Mouse (Mus musculus): Measurements from ENCODE around the gene Slc24a3. TPM values are rescaled to one million over a fixed set of nuclear protein-coding genes. Genes with fewer than 3 reads are reported as not detected.

Slc24a3 gene
- polyA plus RNA-seq, 1 experiment from 2014 or later: 21.5 TPM

DNA sequence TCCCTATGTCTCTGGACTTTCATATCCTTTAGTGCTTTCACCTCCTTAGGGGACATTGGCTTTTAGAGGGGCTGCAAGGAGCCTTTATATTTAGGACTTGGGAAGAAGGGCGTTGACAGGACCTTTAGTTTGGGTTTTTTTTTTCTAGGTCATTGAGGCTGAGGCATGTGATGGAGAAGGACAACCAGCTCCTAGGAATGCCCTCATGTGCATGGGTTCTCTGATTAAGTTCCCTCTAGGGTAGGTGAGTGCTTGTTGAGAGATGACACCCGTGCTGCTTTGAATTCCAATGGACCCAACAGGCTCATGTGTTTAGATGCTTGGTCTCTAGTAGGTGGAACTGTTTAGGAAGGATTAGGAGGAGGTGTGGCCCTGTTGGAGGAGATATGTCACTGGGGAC, 509.4 kb downstream of the Slc24a3 start:
- DNase-seq (ENCODE audit: low spot score) (no peak), ATAC-seq (ENCODE audit: low FRiP score) (no peak)
- Histone ChIP-seq H3K9me3 (ENCODE audit: control insufficient read depth, low read length) (no peaks in the 10 kb centered on the region), H3K27ac (no peak overlapping the region), H3K4me2 (replicated peaks) (peak overlapping the region; percentile 71), H3K36me3 (replicated peaks; ENCODE audit: control insufficient read depth, insufficient read depth) (no peaks in the 10 kb centered on the region), H3K9ac (no peak overlapping the region), H3K27me3 (ENCODE audit: control insufficient read depth, insufficient read depth, low read length) (no peaks in the 10 kb centered on the region), H3K4me3 (replicated peaks; ENCODE audit: low read length) (no peak overlapping the region), H3K4me1 (replicated peaks; ENCODE audit: control insufficient read depth, insufficient read depth, low read length) (peaks cover 11% of the 10 kb centered on the region)
- 93% methylated on average over 2 of the region's 2 CpGs for WGBS

DNA sequence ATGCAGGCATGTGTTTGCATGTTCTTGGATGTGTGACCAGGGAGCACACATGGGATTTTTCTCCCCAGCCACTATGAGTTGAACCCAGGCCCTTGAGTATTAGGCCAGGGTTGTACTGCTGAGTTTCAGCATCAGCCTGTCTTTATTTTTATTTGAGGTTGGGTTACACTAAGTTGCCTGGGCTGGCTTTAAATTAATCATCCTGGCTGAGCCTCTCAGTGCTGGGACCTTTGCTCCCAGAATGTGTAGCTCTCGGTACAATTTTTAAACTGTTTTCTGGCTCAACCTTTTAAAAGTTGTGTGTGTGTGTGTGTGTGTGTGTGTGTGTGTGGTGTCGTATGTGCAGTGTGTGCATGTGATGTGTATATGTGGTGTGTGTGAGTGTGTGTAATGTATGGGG, 512.6 kb downstream of the Slc24a3 start:
- Histone ChIP-seq H3K4me1 (replicated peaks; ENCODE audit: control insufficient read depth, insufficient read depth, low read length) (peaks cover 11% of the 10 kb centered on the region), H3K9me3 (ENCODE audit: control insufficient read depth, low read length) (no peaks in the 10 kb centered on the region), H3K27ac (no peak overlapping the region), H3K4me2 (replicated peaks) (no peak overlapping the region), H3K36me3 (replicated peaks; ENCODE audit: control insufficient read depth, insufficient read depth) (no peaks in the 10 kb centered on the region), H3K4me3 (replicated peaks; ENCODE audit: low read length) (no peak overlapping the region), H3K27me3 (ENCODE audit: control insufficient read depth, insufficient read depth, low read length) (no peaks in the 10 kb centered on the region), H3K9ac (no peak overlapping the region)
- DNase-seq (ENCODE audit: low spot score) (no peak), ATAC-seq (ENCODE audit: low FRiP score) (no peak)
- WGBS: 88% methylated on average over 2 of the region's 2 CpGs

DNA sequence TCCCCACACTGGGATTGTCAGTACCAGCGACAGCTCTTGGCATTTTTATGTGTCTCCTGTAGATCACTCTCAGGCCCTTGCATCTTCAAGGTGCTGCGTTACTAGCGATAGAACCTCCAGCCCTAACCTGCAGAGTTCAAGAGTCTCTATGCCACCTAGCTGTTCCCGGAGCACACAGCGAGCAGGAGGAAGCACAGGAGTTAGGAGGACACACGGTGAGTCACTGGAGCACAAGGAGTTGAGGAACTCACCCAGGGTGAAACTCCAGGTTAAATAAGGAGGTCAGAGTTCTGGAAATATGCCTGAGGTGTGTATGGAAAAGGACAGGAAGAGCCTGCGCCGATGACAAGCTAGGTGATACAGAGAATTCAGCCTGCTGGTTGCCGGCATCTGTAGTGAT, 513.2 kb downstream of the Slc24a3 start:
- no peak overlapping the region for H3K4me3 ChIP-seq (replicated peaks; ENCODE audit: low read length)
- DNase-seq (ENCODE audit: low spot score) (no peak), ATAC-seq (ENCODE audit: low FRiP score) (no peak)
- H3K4me2 ChIP-seq (replicated peaks): no peak overlapping the region
- 87% methylated on average over 9 of the region's 9 CpGs for WGBS
- no peaks in the 10 kb centered on the region for H3K27me3 ChIP-seq (ENCODE audit: control insufficient read depth, insufficient read depth, low read length)
- H3K9ac ChIP-seq: no peak overlapping the region
- no peaks in the 10 kb centered on the region for H3K36me3 ChIP-seq (replicated peaks; ENCODE audit: control insufficient read depth, insufficient read depth)
- H3K27ac ChIP-seq: no peak overlapping the region
- H3K4me1 ChIP-seq (replicated peaks; ENCODE audit: control insufficient read depth, insufficient read depth, low read length): peaks cover 10% of the 10 kb centered on the region
- H3K9me3 ChIP-seq (ENCODE audit: control insufficient read depth, low read length): no peaks in the 10 kb centered on the region

DNA sequence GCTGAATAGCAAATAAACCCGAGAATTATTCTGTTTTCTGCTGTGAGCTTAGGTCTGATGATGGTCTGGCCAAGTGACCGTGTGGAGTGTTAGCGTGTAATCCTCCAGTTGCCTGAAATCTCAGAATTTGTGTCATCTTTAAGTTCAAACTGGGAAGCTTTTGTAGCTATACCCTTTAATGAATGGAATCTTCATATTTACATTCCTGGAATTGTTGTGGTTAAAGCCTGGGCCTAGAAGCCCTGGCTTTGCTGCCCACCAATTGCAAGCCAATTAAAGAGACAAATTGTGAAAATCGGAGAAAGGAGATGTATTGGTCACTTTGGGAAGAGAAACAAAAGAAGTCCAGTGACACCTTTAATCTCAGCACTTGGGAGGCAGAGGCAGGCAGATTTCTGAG, 514.1 kb downstream of the Slc24a3 start:
- Histone ChIP-seq H3K36me3 (replicated peaks; ENCODE audit: control insufficient read depth, insufficient read depth) (no peaks in the 10 kb centered on the region), H3K27me3 (ENCODE audit: control insufficient read depth, insufficient read depth, low read length) (no peaks in the 10 kb centered on the region), H3K4me1 (replicated peaks; ENCODE audit: control insufficient read depth, insufficient read depth, low read length) (peaks cover 2% of the 10 kb centered on the region), H3K9ac (no peak overlapping the region), H3K27ac (no peak overlapping the region), H3K4me2 (replicated peaks) (no peak overlapping the region), H3K4me3 (replicated peaks; ENCODE audit: low read length) (no peak overlapping the region), H3K9me3 (ENCODE audit: control insufficient read depth, low read length) (no peaks in the 10 kb centered on the region)
- ATAC-seq (ENCODE audit: low FRiP score): no peak
- WGBS: 89% methylated on average over 4 of the region's 4 CpGs
- no peak for DNase-seq (ENCODE audit: low spot score)

DNA sequence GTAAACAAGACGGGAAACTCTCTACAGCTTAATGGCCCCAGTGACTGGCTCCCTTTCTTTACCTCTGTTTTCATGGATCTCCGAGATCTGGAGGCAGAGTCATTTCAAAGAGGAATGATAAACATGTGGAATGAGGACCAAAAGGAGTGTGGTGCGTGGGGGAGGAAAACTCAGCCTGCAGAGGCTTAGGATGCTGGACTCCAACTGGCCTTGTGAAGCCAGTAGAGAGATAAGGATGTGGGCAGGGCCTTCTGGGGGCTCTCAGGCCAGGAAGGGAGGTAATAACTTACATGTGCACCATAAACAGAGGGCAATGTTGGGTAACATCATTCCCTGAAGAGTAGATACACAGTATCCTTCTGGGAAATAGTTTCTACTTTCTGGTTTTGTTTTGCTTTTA, 515.4 kb downstream of the Slc24a3 start:
- H3K27ac ChIP-seq: no peak overlapping the region
- H3K27me3 ChIP-seq (ENCODE audit: control insufficient read depth, insufficient read depth, low read length): no peaks in the 10 kb centered on the region
- no peaks in the 10 kb centered on the region for H3K9me3 ChIP-seq (ENCODE audit: control insufficient read depth, low read length)
- no peaks in the 10 kb centered on the region; the same call in 1 of the 2 replicates for H3K4me1 ChIP-seq (replicated peaks; ENCODE audit: control insufficient read depth, insufficient read depth, low read length)
- WGBS: 78% methylated on average over 3 of the region's 3 CpGs
- DNase-seq (ENCODE audit: low spot score) (no peak), ATAC-seq (ENCODE audit: low FRiP score) (no peak)
- H3K36me3 ChIP-seq (replicated peaks; ENCODE audit: control insufficient read depth, insufficient read depth): no peaks in the 10 kb centered on the region
- no peak overlapping the region for H3K9ac ChIP-seq
- no peak overlapping the region for H3K4me3 ChIP-seq (replicated peaks; ENCODE audit: low read length)
- H3K4me2 ChIP-seq (replicated peaks): no peak overlapping the region

DNA sequence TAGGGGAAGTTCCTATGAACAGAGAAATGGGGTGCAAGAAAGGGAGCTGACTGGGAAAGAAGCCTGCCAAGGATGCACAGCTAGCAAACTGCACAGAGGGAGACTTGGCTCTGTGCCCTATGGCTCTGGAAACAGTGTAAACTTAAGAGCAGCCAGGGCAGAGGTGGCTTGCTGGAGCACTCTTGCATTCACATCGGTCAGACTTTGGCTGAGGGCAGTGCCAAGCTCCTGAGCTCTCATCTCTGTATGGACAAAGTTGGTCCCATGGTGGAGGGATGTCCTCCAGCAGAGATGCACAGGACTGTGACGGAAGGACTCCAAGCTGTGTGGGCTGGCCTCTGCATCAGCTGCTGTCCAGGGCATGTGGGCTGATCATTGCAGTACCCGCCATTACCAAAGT, 516.0 kb downstream of the Slc24a3 start:
- H3K36me3 ChIP-seq (replicated peaks; ENCODE audit: control insufficient read depth, insufficient read depth): no peaks in the 10 kb centered on the region
- no peaks in the 10 kb centered on the region; the same call in 1 of the 2 replicates for H3K4me1 ChIP-seq (replicated peaks; ENCODE audit: control insufficient read depth, insufficient read depth, low read length)
- ATAC-seq (ENCODE audit: low FRiP score) (no peak), DNase-seq (ENCODE audit: low spot score) (peak; percentile 34)
- H3K9ac ChIP-seq: no peak overlapping the region
- H3K4me2 ChIP-seq (replicated peaks): no peak overlapping the region
- no peaks in the 10 kb centered on the region for H3K9me3 ChIP-seq (ENCODE audit: control insufficient read depth, low read length)
- H3K27me3 ChIP-seq (ENCODE audit: control insufficient read depth, insufficient read depth, low read length): no peaks in the 10 kb centered on the region
- H3K4me3 ChIP-seq (replicated peaks; ENCODE audit: low read length): no peak overlapping the region
- 79% methylated on average over 3 of the region's 3 CpGs for WGBS
- H3K27ac ChIP-seq: no peak overlapping the region

DNA sequence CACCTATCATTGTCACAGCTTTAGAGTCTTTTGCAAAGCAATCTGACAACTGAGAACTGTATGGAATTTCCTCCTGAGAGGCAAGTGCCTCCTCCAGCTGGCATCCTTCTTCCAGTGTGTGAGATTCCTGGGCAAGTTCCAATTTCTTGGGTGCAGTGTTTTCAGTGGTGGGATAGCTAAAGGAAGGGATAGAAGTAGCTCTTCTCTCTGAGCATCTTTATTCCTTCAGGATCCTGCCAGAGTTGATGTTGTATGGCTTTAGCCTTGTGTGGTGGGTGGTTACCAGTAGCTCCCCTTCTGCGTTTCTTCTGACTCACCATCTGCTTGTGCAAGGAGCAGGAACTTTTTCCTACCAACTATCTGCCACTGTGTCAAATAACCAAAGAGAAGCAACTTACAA, 516.6 kb downstream of the Slc24a3 start:
- WGBS: 91% methylated on average over 1 of the region's 1 CpGs
- Histone ChIP-seq H3K9me3 (ENCODE audit: control insufficient read depth, low read length) (no peaks in the 10 kb centered on the region), H3K4me3 (replicated peaks; ENCODE audit: low read length) (no peak overlapping the region), H3K36me3 (replicated peaks; ENCODE audit: control insufficient read depth, insufficient read depth) (no peaks in the 10 kb centered on the region), H3K9ac (no peak overlapping the region), H3K27me3 (ENCODE audit: control insufficient read depth, insufficient read depth, low read length) (no peaks in the 10 kb centered on the region), H3K27ac (no peak overlapping the region), H3K4me1 (replicated peaks; ENCODE audit: control insufficient read depth, insufficient read depth, low read length) (no peaks in the 10 kb centered on the region; the same call in 1 of the 2 replicates), H3K4me2 (replicated peaks) (no peak overlapping the region)
- no peak for DNase-seq (ENCODE audit: low spot score)
- no peak for ATAC-seq (ENCODE audit: low FRiP score)

DNA sequence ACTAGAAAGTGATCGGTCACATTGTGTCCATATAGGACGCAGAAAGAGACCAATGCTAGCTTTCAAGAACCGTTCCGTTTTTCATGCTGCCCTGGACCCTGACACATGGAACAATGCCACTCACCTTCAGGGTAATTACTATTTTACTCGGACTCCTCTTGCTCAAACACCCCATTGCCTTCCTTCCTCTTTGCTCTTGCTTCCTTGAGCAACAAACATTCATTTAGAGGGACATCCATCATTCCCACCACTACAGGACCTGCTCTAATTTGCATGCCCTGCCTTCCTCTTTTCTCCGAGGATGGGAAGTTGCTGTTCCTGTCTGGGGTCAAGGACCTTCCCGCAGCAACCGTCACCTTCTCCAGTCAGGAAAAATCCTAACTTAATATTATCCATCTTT, 517.3 kb downstream of the Slc24a3 start:
- WGBS: 79% methylated on average over 8 of the region's 8 CpGs
- H3K27me3 ChIP-seq (ENCODE audit: control insufficient read depth, insufficient read depth, low read length): no peaks in the 10 kb centered on the region
- no peak overlapping the region for H3K4me2 ChIP-seq (replicated peaks)
- DNase-seq (ENCODE audit: low spot score) (no peak), ATAC-seq (ENCODE audit: low FRiP score) (no peak)
- H3K9ac ChIP-seq: no peak overlapping the region
- no peak overlapping the region for H3K27ac ChIP-seq
- no peak overlapping the region for H3K4me3 ChIP-seq (replicated peaks; ENCODE audit: low read length)
- no peaks in the 10 kb centered on the region for H3K9me3 ChIP-seq (ENCODE audit: control insufficient read depth, low read length)
- no peaks in the 10 kb centered on the region; the same call in 1 of the 2 replicates for H3K4me1 ChIP-seq (replicated peaks; ENCODE audit: control insufficient read depth, insufficient read depth, low read length)
- no peaks in the 10 kb centered on the region for H3K36me3 ChIP-seq (replicated peaks; ENCODE audit: control insufficient read depth, insufficient read depth)

DNA sequence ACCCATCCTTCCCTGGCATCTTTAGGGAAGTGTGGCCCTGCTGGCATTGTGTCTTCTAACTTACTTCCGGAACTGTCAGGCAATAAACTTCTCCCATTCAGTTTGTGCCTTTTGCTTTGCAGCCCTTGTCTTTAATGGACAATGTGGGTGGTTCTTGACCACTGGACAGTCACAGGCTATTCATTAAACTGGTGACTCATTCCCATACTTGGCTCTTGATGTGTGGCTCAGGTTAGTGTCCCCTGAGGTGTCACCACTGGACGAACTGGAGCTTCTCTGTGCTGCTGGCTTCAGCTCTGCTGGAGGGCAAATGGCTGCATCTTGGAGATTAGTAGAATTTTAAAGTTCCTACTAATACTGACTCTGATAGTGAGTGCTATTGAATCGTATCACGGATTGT, 518.5 kb downstream of the Slc24a3 start:
- H3K36me3 ChIP-seq (replicated peaks; ENCODE audit: control insufficient read depth, insufficient read depth): no peaks in the 10 kb centered on the region
- H3K4me1 ChIP-seq (replicated peaks; ENCODE audit: control insufficient read depth, insufficient read depth, low read length): no peaks in the 10 kb centered on the region; the same call in 1 of the 2 replicates
- no peak for ATAC-seq (ENCODE audit: low FRiP score)
- H3K27ac ChIP-seq: no peak overlapping the region
- H3K27me3 ChIP-seq (ENCODE audit: control insufficient read depth, insufficient read depth, low read length): no peaks in the 10 kb centered on the region
- no peak overlapping the region for H3K4me2 ChIP-seq (replicated peaks)
- H3K4me3 ChIP-seq (replicated peaks; ENCODE audit: low read length): no peak overlapping the region
- H3K9ac ChIP-seq: no peak overlapping the region
- WGBS: 90% methylated on average over 4 of the region's 4 CpGs
- no peaks in the 10 kb centered on the region for H3K9me3 ChIP-seq (ENCODE audit: control insufficient read depth, low read length)
- no peak for DNase-seq (ENCODE audit: low spot score)

DNA sequence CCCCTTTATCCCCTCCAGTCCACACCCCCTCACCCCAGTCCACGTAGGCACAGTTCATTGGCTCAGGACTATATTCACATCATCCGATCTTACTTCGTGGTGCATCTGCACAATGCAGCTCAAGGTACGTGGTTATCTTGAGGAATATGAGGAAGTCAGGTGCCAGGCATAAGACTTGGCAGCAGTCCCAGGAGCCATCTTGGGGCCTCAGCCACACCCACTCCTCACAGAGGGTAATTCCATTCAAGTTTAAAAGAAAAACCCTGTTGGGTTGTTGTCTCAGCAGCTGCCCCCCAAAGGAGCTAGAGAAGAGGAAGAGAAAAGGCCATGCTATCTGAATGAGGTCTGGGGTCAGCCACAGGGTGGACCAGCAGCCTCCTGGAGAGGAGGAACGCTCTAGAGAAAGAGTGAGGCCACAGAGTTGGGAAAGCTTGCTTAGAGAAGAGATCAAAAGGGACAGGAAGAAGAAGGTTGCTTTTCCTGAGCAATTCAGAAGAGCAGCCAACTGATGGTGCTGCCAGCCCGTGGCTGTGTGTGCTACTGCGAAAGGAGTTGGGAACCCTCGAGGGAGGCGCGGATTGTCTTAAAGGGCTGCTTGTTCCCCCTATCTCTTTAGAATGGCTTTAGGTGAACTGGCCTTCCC, 523.9 kb downstream of the Slc24a3 start:
- WGBS: 74% methylated on average over 10 of the region's 10 CpGs
- H3K9ac ChIP-seq: no peak overlapping the region
- ATAC-seq (ENCODE audit: low FRiP score) (no peak), DNase-seq (ENCODE audit: low spot score) (no peak)
- no peak overlapping the region for H3K27ac ChIP-seq
- no peak overlapping the region for H3K4me2 ChIP-seq (replicated peaks)
- no peaks in the 10 kb centered on the region for H3K9me3 ChIP-seq (ENCODE audit: control insufficient read depth, low read length)
- H3K4me3 ChIP-seq (replicated peaks; ENCODE audit: low read length): no peak overlapping the region
- H3K4me1 ChIP-seq (replicated peaks; ENCODE audit: control insufficient read depth, insufficient read depth, low read length): no peaks in the 10 kb centered on the region
- H3K27me3 ChIP-seq (ENCODE audit: control insufficient read depth, insufficient read depth, low read length): no peaks in the 10 kb centered on the region
- H3K36me3 ChIP-seq (replicated peaks; ENCODE audit: control insufficient read depth, insufficient read depth): no peaks in the 10 kb centered on the region
